ENCODE assay signal across 9 mouse cellular contexts in the genomic region with DNA sequence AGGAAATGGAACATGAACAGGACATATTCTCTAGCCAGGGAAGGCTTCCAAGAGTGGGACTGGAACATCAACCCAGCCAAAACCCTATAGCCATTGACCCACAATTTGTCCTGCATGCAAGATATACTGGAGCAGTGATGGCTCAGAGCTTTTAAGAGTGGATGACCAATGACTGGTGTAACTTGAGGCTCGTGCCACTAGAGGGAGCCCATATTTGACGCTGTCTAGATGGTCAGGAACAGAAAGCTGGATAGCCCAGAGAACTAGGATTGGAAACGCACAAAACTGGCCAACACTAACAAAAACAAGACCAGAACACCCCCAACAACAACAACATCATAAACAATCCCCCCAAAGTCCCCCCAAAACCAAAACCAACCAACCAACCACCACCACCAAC.
DNase-seq lines count a peak whose midpoint lies in the region; ATAC-seq and TF ChIP-seq lines count a peak whose summit lies in the region.
"Had no signal": no experiment of that assay in that cellular context is flagged by ENCODE, and none has a peak within 500 bp of the region (broad histone marks: within the 10 kb centered on the region; RNA-seq: fewer than 3 reads in every experiment).

No protein-coding gene starts in this region.

- TF ChIP-seq CTCF in liver, adult 2 months (IDR thresholded peaks at IDR 0.05; ENCODE audit: low read depth, low read length), result peak; percentile 57
- peak; percentile 34; the same call in 1 of the 2 replicates for TF ChIP-seq CTCF in embryonic fibroblast, embryonic 13.5 days (IDR thresholded peaks at IDR 0.05; ENCODE audit: borderline replicate concordance, insufficient read depth, low read length)

- H3K9me3 ChIP-seq in liver, embryonic 12.5 days (replicated peaks), result no peaks in the 10 kb centered on the region
- no peaks in the 10 kb centered on the region for H3K9me3 ChIP-seq in midbrain, embryonic 11.5 days (ENCODE audit: control insufficient read depth, low read length)
- H3K9me3 ChIP-seq: limb, embryonic 13.5 days had no signal

- H3K27me3 ChIP-seq in liver, adult 2 months (ENCODE audit: control insufficient read depth, insufficient read depth, low read length), result no peaks in the 10 kb centered on the region
- H3K27me3 ChIP-seq in liver, embryonic 12.5 days (replicated peaks), result no peaks in the 10 kb centered on the region
- no peaks in the 10 kb centered on the region for H3K27me3 ChIP-seq in midbrain, embryonic 11.5 days (ENCODE audit: control insufficient read depth, insufficient read depth, low read length)
- H3K27me3 ChIP-seq: limb, embryonic 13.5 days had no signal

- ATAC-seq in cerebellum, adult (ENCODE audit: insufficient number of reproducible peaks, low FRiP score, low TSS enrichment), result peak; percentile 72; the same call in 1 of the 2 replicates
- no peak for ATAC-seq in liver, embryonic 12.5 days
- peak; percentile 80; the same call in 1 of the 2 replicates for ATAC-seq in midbrain, embryonic 11.5 days (ENCODE audit: low FRiP score)
- ATAC-seq in inflammation-experienced regulatory T-cells, adult 6 months, result no peak

- WGBS in liver, adult 2 months, result 10% methylated on average over 3 of the region's 3 CpGs
- 15% methylated on average over 3 of the region's 3 CpGs for WGBS in liver, embryonic 12.5 days (ENCODE audit: insufficient replicate concordance)
- 30% methylated on average over 3 of the region's 3 CpGs for WGBS in midbrain, embryonic 11.5 days

- H3K27ac ChIP-seq in liver, adult 2 months (replicated peaks; ENCODE audit: insufficient read depth, low read depth, low read length), result no peak overlapping the region
- no peak overlapping the region for H3K27ac ChIP-seq in liver, embryonic 12.5 days
- no peak overlapping the region for H3K27ac ChIP-seq in embryonic fibroblast, embryonic 13.5 days (ENCODE audit: insufficient read depth, low read length)
- no peak overlapping the region for H3K27ac ChIP-seq in midbrain, embryonic 11.5 days (ENCODE audit: low read depth, low read length)
- H3K27ac ChIP-seq: limb, embryonic 13.5 days had no signal

- DNase-seq in cerebellum, adult 11-12 months, result no peak
- peak; percentile 38 for DNase-seq in liver, adult 2 months (ENCODE audit: extremely low read depth, low read depth, low spot score)
- peak; percentile 24 to 48 for DNase-seq in adrenal gland, adult 18-20 months (ENCODE audit: low spot score in 2 of 2)
- peak; percentile 89 for DNase-seq in midbrain, embryonic 11.5 days (ENCODE audit: low spot score, missing footprints)

- H3K4me3 ChIP-seq in liver, adult 2 months (ENCODE audit: insufficient read depth, low read depth, low read length), result no peak overlapping the region
- H3K4me3 ChIP-seq in liver, embryonic 12.5 days, result no peak overlapping the region
- no peak overlapping the region for H3K4me3 ChIP-seq in embryonic fibroblast, embryonic 13.5 days (ENCODE audit: insufficient read depth, low read length)
- H3K4me3 ChIP-seq in midbrain, embryonic 11.5 days (ENCODE audit: low read depth, low read length), result no peak overlapping the region
- H3K4me3 ChIP-seq: limb, embryonic 13.5 days had no signal

- H3K79me2 ChIP-seq in liver, adult 2 months (ENCODE audit: control insufficient read depth, insufficient read depth, low read length), result no peaks in the 10 kb centered on the region

- H3K4me1 ChIP-seq in liver, adult 2 months (ENCODE audit: control insufficient read depth, insufficient read depth, low read length), result no peaks in the 10 kb centered on the region
- H3K4me1 ChIP-seq in liver, embryonic 12.5 days, result no peaks in the 10 kb centered on the region
- H3K4me1 ChIP-seq in embryonic fibroblast, embryonic 13.5 days (ENCODE audit: control insufficient read depth, insufficient read depth, low read length), result no peaks in the 10 kb centered on the region
- no peaks in the 10 kb centered on the region for H3K4me1 ChIP-seq in midbrain, embryonic 11.5 days (ENCODE audit: control insufficient read depth, insufficient read depth, low read length)
- H3K4me1 ChIP-seq: limb, embryonic 13.5 days had no signal

- H3K9ac ChIP-seq in liver, adult 2 months (ENCODE audit: low read depth, low read length), result no peak overlapping the region
- no peak overlapping the region for H3K9ac ChIP-seq in liver, embryonic 12.5 days
- no peak overlapping the region for H3K9ac ChIP-seq in midbrain, embryonic 11.5 days (ENCODE audit: low read length)
- H3K9ac ChIP-seq: limb, embryonic 13.5 days had no signal

- no peaks in the 10 kb centered on the region for H3K36me3 ChIP-seq in liver, adult 2 months (ENCODE audit: control insufficient read depth, insufficient read depth, low read length)
- no peaks in the 10 kb centered on the region for H3K36me3 ChIP-seq in liver, embryonic 12.5 days
- no peaks in the 10 kb centered on the region for H3K36me3 ChIP-seq in midbrain, embryonic 11.5 days (ENCODE audit: control insufficient read depth, insufficient read depth, low read length)
- H3K36me3 ChIP-seq: limb, embryonic 13.5 days had no signal

- no peak for TF ChIP-seq POLR2A in liver, adult 2 months (IDR thresholded peaks at IDR 0.05; ENCODE audit: extremely low read depth, insufficient read depth, low read length)
- TF ChIP-seq POLR2A in embryonic fibroblast, embryonic 13.5 days (IDR thresholded peaks at IDR 0.05; ENCODE audit: low read depth, low read length), result no peak

- no peak overlapping the region for H3K4me2 ChIP-seq in liver, embryonic 12.5 days
- no peak overlapping the region for H3K4me2 ChIP-seq in midbrain, embryonic 11.5 days
- H3K4me2 ChIP-seq: limb, embryonic 13.5 days had no signal

Comparison
In these comparisons a context has a peak if more than half of its experiments do, and no peak if none do; other contexts are left out.
1. ATAC-seq: peak in cerebellum, adult (single experiment) and midbrain, embryonic 11.5 days (single experiment); none in liver, embryonic 12.5 days (single experiment) and inflammation-experienced regulatory T-cells, adult 6 months (single experiment).